Mouse (Mus musculus) MEL (cell line): ENCODE results near the gene Olfr325.

Source experiments
- BHLHE40 ChIP-seq: IDR thresholded peaks from 2 replicates; pipeline ENCODE4 v1.6.1; 2012; ENCODE audit warnings: low read depth, mild to moderate bottlenecking, inconsistent platforms, low read length, improper control_type of control experiment, borderline replicate concordance
- CHD1 ChIP-seq: IDR thresholded peaks from 2 replicates; pipeline ENCODE4 v1.6.1; 2012; ENCODE audit warnings: low read depth, mild to moderate bottlenecking, inconsistent platforms, low read length, improper control_type of control experiment
- CHD2 ChIP-seq: IDR thresholded peaks from 2 replicates; pipeline ENCODE4 v1.6.1; 2011; ENCODE audit warnings: low read length, improper control_type of control experiment
- CTCF ChIP-seq, 3 experiments: IDR thresholded peaks in 2 of 3; conservative IDR thresholded peaks in 1 of 3; 2 replicates each; pipeline ENCODE4 v1.5.1; 2011 to 2012; ENCODE audit warnings: low read length in 3 of 3, low read depth in 2 of 3, mild to moderate bottlenecking in 2 of 3, improper control_type of control experiment in 1 of 3, inconsistent platforms in 1 of 3, mixed read lengths in 1 of 3, moderate library complexity in 1 of 3; ENCODE audit not compliant: control insufficient read depth in 1 of 3, insufficient read depth in 1 of 3, poor library complexity in 1 of 3, severe bottlenecking in 1 of 3
- EP300 ChIP-seq, 2 experiments: IDR thresholded peaks; 2 replicates each; pipeline ENCODE4 v1.6.1; 2011; ENCODE audit warnings: improper control_type of control experiment in 2 of 2, low read length in 2 of 2, low read depth in 1 of 2, mild to moderate bottlenecking in 1 of 2
- GABPA ChIP-seq: IDR thresholded peaks from 2 replicates; pipeline ENCODE4 v1.6.1; 2012; ENCODE audit warnings: low read depth, mild to moderate bottlenecking, inconsistent platforms, low read length, improper control_type of control experiment, moderate library complexity
- GATA1 ChIP-seq: IDR thresholded peaks from 2 replicates; pipeline ENCODE4 v1.6.1; 2011; ENCODE audit warnings: low read depth, low read length, improper control_type of control experiment
- JUND ChIP-seq: IDR thresholded peaks from 2 replicates; pipeline ENCODE4 v1.6.1; 2011; ENCODE audit warnings: low read depth, mild to moderate bottlenecking, improper control_type of control experiment, low read length
- MXI1 ChIP-seq: IDR thresholded peaks from 2 replicates; pipeline ENCODE4 v1.6.1; 2011; ENCODE audit warnings: mild to moderate bottlenecking, low read depth, low read length, improper control_type of control experiment
- POLR2A ChIP-seq, 2 experiments: IDR thresholded peaks; 2 replicates each; pipeline ENCODE4 v1.6.1; 2011 to 2012; ENCODE audit warnings: low read length in 2 of 2, mild to moderate bottlenecking in 2 of 2, control low read depth in 1 of 2, improper control_type of control experiment in 1 of 2, low read depth in 1 of 2, moderate library complexity in 1 of 2; ENCODE audit not compliant: control insufficient read depth in 1 of 2, insufficient read depth in 1 of 2, poor library complexity in 1 of 2
- SIN3A ChIP-seq: IDR thresholded peaks from 2 replicates; pipeline ENCODE4 v1.6.1; 2012; ENCODE audit warnings: low read length, improper control_type of control experiment, inconsistent platforms
- TCF12 ChIP-seq: IDR thresholded peaks from 2 replicates; pipeline ENCODE4 v1.6.1; 2014; ENCODE audit warnings: low read depth, mild to moderate bottlenecking, inconsistent platforms, low read length, improper control_type of control experiment, moderate library complexity
- ZMIZ1 ChIP-seq: IDR thresholded peaks from 2 replicates; pipeline ENCODE4 v1.6.1; 2012; ENCODE audit warnings: low read depth, mild to moderate bottlenecking, inconsistent platforms, low read length, improper control_type of control experiment, moderate library complexity

- no peak for TF ChIP-seq TCF12
- TF ChIP-seq BHLHE40 = no peak
- TF ChIP-seq CTCF (IDR thresholded peaks at IDR 0.05 in 2 of 3, conservative IDR thresholded peaks at IDR 0.05 in 1 of 3; ENCODE audit: control insufficient read depth in 1 of 3, insufficient read depth in 1 of 3, low read depth in 2 of 3, low read length in 3 of 3, poor library complexity in 1 of 3, severe bottlenecking in 1 of 3) = no peak
- TF ChIP-seq POLR2A (IDR thresholded peaks at IDR 0.05; ENCODE audit: control insufficient read depth in 1 of 2, insufficient read depth in 1 of 2, low read depth in 1 of 2, low read length in 2 of 2, poor library complexity in 1 of 2) = no peak
- no peak for TF ChIP-seq JUND
- TF ChIP-seq GATA1 = no peak
- no peak for TF ChIP-seq GABPA
- no peak for TF ChIP-seq MXI1
- no peak for TF ChIP-seq ZMIZ1
- TF ChIP-seq EP300 (IDR thresholded peaks at IDR 0.05; ENCODE audit: low read depth in 1 of 2, low read length in 2 of 2) = no peak
- no peak for TF ChIP-seq CHD1
- no peak for TF ChIP-seq CHD2
- TF ChIP-seq SIN3A = no peak
These were observed 11.2 kb downstream of the Olfr325 start for GRCm38 (mm10) chr11:58588620-58589250.
